Mouse (Mus musculus): ENCODE data around the gene C1s2. TPM values are rescaled to one million over a fixed set of nuclear protein-coding genes. Genes with fewer than 3 reads are reported as not detected.
"Not testable (repeated sequence)": the region's sequence is repeated elsewhere in the genome, so short reads cannot be mapped to it uniquely, and the experiment has no call there.

Gene C1s2
- polyA plus RNA-seq, 1 experiment from 2014 or later, result not detected

GRCm38 (mm10) chr6:124664256-124664655 is 28.4 kb upstream of the C1s2 start:
- no peak for ATAC-seq (ENCODE audit: insufficient number of reproducible peaks, insufficient read depth, low FRiP score, low TSS enrichment)
- H3K27ac ChIP-seq, result no peak overlapping the region
- peak overlapping the region; percentile 66 for H3K4me2 ChIP-seq (replicated peaks)
- H3K9me3 ChIP-seq, result no peaks in the 10 kb centered on the region
- H3K36me3 ChIP-seq, result no peaks in the 10 kb centered on the region
- 81% methylated on average over 7 of the region's 7 CpGs for WGBS
- H3K27me3 ChIP-seq, result no peaks in the 10 kb centered on the region
- no peak overlapping the region for H3K9ac ChIP-seq
- 0 out of 2 replicates have a peak overlapping the region, but pooled peaks have one; percentile 2 for H3K4me3 ChIP-seq
- peaks cover 4% of the 10 kb centered on the region; the same call in 1 of the 2 replicates for H3K4me1 ChIP-seq

DNA sequence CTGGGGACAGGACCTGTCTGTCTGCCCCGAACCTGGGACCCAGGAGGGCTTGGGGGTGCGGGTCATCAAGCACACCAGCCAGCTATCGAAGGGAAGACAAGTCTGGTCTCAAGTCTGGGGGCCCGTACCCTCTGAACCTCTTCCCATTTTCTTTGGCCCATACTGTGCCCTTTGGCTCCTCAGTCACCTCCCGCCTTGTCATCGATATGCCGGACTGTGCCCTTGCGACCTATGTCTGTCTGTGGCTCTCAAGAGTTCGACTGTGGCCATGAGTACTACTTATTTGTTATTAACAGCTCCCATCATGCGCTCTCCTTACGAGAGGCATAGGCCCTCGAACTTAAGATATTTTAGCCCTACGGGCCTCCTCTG is 27.5 kb upstream of the C1s2 start:
- WGBS, result 19% methylated on average over 13 of the region's 13 CpGs
- Histone ChIP-seq H3K4me2 (replicated peaks) (peak overlapping the region; percentile 66), H3K36me3 (no peaks in the 10 kb centered on the region), H3K27me3 (no peaks in the 10 kb centered on the region), H3K9ac (peak overlapping the region; percentile 51), H3K9me3 (no peaks in the 10 kb centered on the region), H3K4me1 (peaks cover 4% of the 10 kb centered on the region; the same call in 1 of the 2 replicates), H3K4me3 (peak overlapping the region; percentile 52), H3K27ac (0 out of 2 replicates have a peak overlapping the region, but pooled peaks have one; percentile 81)
- ATAC-seq (ENCODE audit: insufficient number of reproducible peaks, insufficient read depth, low FRiP score, low TSS enrichment), result no peak

GRCm38 (mm10) chr6:124662477-124663423 is 26.9 kb upstream of the C1s2 start, which contains the start of gene Lpcat3:
TSS of gene Lpcat3 (plus strand) at chr6:124663027.
- H3K27me3 ChIP-seq, result no peaks in the 10 kb centered on the region
- peak within 1 kb of the TSS; percentile 66 for H3K4me2 ChIP-seq (replicated peaks)
- WGBS, result 1% methylated on average over 76 of the region's 87 CpGs
- H3K4me3 ChIP-seq, result peak within 1 kb of the TSS; percentile 52
- peak within 1 kb of the TSS; percentile 81 for H3K27ac ChIP-seq
- no peaks in the 10 kb centered on the region for H3K36me3 ChIP-seq
- peak within 1 kb of the TSS; percentile 51 for H3K9ac ChIP-seq
- no peaks in the 10 kb centered on the region for H3K9me3 ChIP-seq
- H3K4me1 ChIP-seq, result peaks cover 4% of the 10 kb centered on the region; the same call in 1 of the 2 replicates
- peak; percentile 95 for ATAC-seq (ENCODE audit: insufficient number of reproducible peaks, insufficient read depth, low FRiP score, low TSS enrichment)

GRCm38 (mm10) chr6:124661995-124662394 is 26.1 kb upstream of the C1s2 start:
- Histone ChIP-seq H3K4me1 (peaks cover 4% of the 10 kb centered on the region; the same call in 1 of the 2 replicates), H3K4me3 (peak overlapping the region; percentile 52), H3K4me2 (replicated peaks) (peak overlapping the region; percentile 66), H3K36me3 (no peaks in the 10 kb centered on the region), H3K27me3 (no peaks in the 10 kb centered on the region), H3K9me3 (no peaks in the 10 kb centered on the region), H3K27ac (peak overlapping the region; percentile 81), H3K9ac (peak overlapping the region; percentile 51; the same call in 1 of the 2 replicates)
- no peak for ATAC-seq (ENCODE audit: insufficient number of reproducible peaks, insufficient read depth, low FRiP score, low TSS enrichment)
- WGBS, result 32% methylated on average over 6 of the region's 6 CpGs

GRCm38 (mm10) chr6:124661156-124661806 is 25.4 kb upstream of the C1s2 start:
- H3K4me3 ChIP-seq, result no peak overlapping the region
- no peak overlapping the region for H3K9ac ChIP-seq
- no peaks in the 10 kb centered on the region for H3K27me3 ChIP-seq
- no peak overlapping the region for H3K27ac ChIP-seq
- H3K4me1 ChIP-seq, result peaks cover 4% of the 10 kb centered on the region; the same call in 1 of the 2 replicates
- no peak overlapping the region for H3K4me2 ChIP-seq (replicated peaks)
- H3K9me3 ChIP-seq, result no peaks in the 10 kb centered on the region
- WGBS, result 93% methylated on average over 4 of the region's 4 CpGs
- ATAC-seq (ENCODE audit: insufficient number of reproducible peaks, insufficient read depth, low FRiP score, low TSS enrichment), result no peak
- H3K36me3 ChIP-seq, result no peaks in the 10 kb centered on the region

DNA sequence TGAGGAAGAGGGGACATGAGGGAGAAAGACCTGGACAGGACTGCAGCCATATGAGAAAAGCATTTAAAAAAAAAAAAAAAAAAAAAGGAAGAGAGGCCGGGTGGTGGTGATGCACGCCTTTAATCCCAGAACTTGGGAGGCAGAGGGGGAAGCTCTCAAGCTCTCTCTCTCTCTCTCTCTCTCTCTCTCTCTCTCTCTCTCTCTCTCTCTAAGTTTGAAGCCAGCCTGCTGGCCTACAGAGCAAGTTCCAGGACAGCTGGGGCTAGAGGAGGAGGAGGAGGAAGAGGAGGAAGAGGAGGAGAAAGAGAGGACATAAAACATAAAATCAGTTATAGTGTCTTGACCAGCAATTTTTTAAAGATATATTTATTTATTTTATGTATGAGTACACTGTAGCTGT is 22.2 kb upstream of the C1s2 start:
- no peak overlapping the region for H3K27ac ChIP-seq
- ATAC-seq (ENCODE audit: insufficient number of reproducible peaks, insufficient read depth, low FRiP score, low TSS enrichment), result no peak
- no peaks in the 10 kb centered on the region for H3K27me3 ChIP-seq
- H3K4me2 ChIP-seq (replicated peaks), result no peak overlapping the region
- WGBS, result 75% methylated on average over 2 of the region's 2 CpGs
- H3K36me3 ChIP-seq, result no peaks in the 10 kb centered on the region
- peaks cover 5% of the 10 kb centered on the region; the same call in 1 of the 2 replicates for H3K9me3 ChIP-seq
- no peaks in the 10 kb centered on the region for H3K4me1 ChIP-seq
- no peak overlapping the region for H3K9ac ChIP-seq
- no peak overlapping the region for H3K4me3 ChIP-seq

DNA sequence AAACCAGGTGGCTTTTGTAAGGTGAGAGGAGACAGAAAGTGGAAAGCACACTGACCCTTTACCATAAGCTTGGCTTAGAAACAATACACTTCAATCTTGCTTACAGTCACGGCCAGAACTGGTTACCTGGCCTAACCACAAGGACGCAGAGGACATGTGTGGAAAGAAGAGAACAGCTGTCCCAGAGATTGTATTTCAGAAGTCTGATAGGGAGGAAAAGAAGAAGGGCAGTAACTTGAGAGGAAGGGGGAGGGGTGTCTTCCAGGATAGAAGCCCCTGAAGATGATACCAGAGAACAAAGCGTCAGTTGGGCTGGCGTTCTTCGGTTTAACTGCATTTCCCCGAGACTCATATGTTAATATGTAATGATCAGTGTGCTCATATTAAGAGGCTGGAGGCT is 20.0 kb upstream of the C1s2 start:
- Histone ChIP-seq H3K9me3 (peaks cover 6% of the 10 kb centered on the region; the same call in 1 of the 2 replicates), H3K4me3 (no peak overlapping the region), H3K27ac (no peak overlapping the region), H3K4me2 (replicated peaks) (no peak overlapping the region), H3K27me3 (no peaks in the 10 kb centered on the region), H3K36me3 (no peaks in the 10 kb centered on the region), H3K4me1 (no peaks in the 10 kb centered on the region), H3K9ac (no peak overlapping the region)
- WGBS, result 52% methylated on average over 6 of the region's 6 CpGs
- no peak for ATAC-seq (ENCODE audit: insufficient number of reproducible peaks, insufficient read depth, low FRiP score, low TSS enrichment)

GRCm38 (mm10) chr6:124646394-124646793 is 10.5 kb upstream of the C1s2 start:
- WGBS, result 75% methylated on average over 1 of the region's 1 CpGs
- H3K4me1 ChIP-seq, result no peaks in the 10 kb centered on the region

DNA sequence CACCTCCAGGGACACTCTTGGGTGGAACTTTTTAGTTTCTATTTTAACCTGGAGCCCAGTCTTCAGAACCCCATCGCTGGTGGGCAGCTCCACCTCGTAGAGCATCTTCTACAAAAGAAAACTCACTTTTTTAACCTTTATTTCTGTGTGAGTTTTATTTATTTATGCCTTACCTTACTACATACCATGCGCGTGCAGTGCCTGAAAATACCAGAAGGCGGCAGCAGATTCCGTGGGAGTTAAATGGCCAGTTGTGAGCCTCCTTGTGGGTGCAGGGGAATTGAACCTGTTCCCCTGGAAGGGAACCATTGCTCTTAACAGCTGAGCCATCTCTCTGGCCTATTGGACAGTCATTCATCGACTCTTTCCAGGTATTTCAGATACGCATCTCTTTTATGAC is 5.1 kb upstream of the C1s2 start:
- ATAC-seq (ENCODE audit: insufficient number of reproducible peaks, insufficient read depth, low FRiP score, low TSS enrichment), result no peak
- 42% methylated on average over 8 of the region's 8 CpGs for WGBS
- H3K27ac ChIP-seq, result no peak overlapping the region

More at GRCm38 (mm10) chr6:124646394-124646793, 10.5 kb upstream of the C1s2 start:
- no peaks in the 10 kb centered on the region for H3K27me3 ChIP-seq
- no peak overlapping the region for H3K4me2 ChIP-seq (replicated peaks)
- H3K27ac ChIP-seq, result no peak overlapping the region
- ATAC-seq (ENCODE audit: insufficient number of reproducible peaks, insufficient read depth, low FRiP score, low TSS enrichment), result no peak
- H3K36me3 ChIP-seq, result no peaks in the 10 kb centered on the region
- H3K9ac ChIP-seq, result no peak overlapping the region
- H3K4me3 ChIP-seq, result no peak overlapping the region
- no peaks in the 10 kb centered on the region for H3K9me3 ChIP-seq

DNA sequence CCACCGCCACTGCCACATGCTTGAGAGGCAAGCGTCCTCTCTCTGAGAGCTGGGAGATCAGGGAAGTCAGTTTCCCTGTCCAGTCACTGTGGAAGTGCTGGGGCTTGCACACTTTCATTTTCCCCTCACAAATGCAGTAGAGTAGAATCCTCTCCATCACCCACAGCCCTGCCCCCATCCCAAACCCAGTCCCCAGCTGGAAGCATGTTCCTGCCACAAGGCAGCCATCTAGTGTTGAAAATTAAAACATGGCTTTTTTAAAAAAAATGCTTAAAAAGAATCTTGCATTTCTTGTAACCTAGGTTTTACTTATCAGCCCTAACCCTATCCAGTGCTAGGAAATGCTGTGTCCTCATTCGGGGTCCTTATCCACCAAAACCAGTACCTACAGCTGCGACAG is 4.2 kb upstream of the C1s2 start:
- H3K27ac ChIP-seq, result no peak overlapping the region
- no peak for ATAC-seq (ENCODE audit: insufficient number of reproducible peaks, insufficient read depth, low FRiP score, low TSS enrichment)
- H3K36me3 ChIP-seq, result no peaks in the 10 kb centered on the region
- WGBS, result 81% methylated on average over 4 of the region's 4 CpGs
- H3K27me3 ChIP-seq, result no peaks in the 10 kb centered on the region
- H3K9ac ChIP-seq, result no peak overlapping the region
- no peaks in the 10 kb centered on the region for H3K9me3 ChIP-seq
- H3K4me2 ChIP-seq (replicated peaks), result no peak overlapping the region
- H3K4me3 ChIP-seq, result no peak overlapping the region
- H3K4me1 ChIP-seq, result no peaks in the 10 kb centered on the region

More for the DNA sequence above, 5.1 kb upstream of the C1s2 start:
- Histone ChIP-seq H3K9ac (no peak overlapping the region), H3K4me1 (no peaks in the 10 kb centered on the region), H3K9me3 (no peaks in the 10 kb centered on the region), H3K4me3 (no peak overlapping the region), H3K36me3 (no peaks in the 10 kb centered on the region), H3K4me2 (replicated peaks) (no peak overlapping the region), H3K27me3 (no peaks in the 10 kb centered on the region)

- ATAC-seq (ENCODE audit: insufficient number of reproducible peaks, insufficient read depth, low FRiP score, low TSS enrichment); H3K4me3 ChIP-seq; H3K9ac ChIP-seq; H3K27me3 ChIP-seq; H3K9me3 ChIP-seq; H3K27ac ChIP-seq; H3K4me1 ChIP-seq; H3K36me3 ChIP-seq; H3K4me2 ChIP-seq (replicated peaks): not testable (repeated sequence)
- WGBS, result 40% methylated on average over 6 of the region's 6 CpGs
These were observed 1.1 kb upstream of the C1s2 start for GRCm38 (mm10) chr6:124636858-124637460.
